Mouse (Mus musculus) bone marrow macrophage, adult 2 months (primary cell): ENCODE measurements around the gene Agtr1a.

Experiments
- CTCF ChIP-seq: IDR thresholded peaks from 2 replicates; pipeline ENCODE4 v1.5.1; 2012; ENCODE audit warnings: low read depth, mild to moderate bottlenecking, low read length, moderate library complexity
- POLR2A ChIP-seq: IDR thresholded peaks from 2 replicates; pipeline ENCODE4 v1.6.1; 2012; ENCODE audit warnings: mild to moderate bottlenecking, low read depth, low read length, borderline replicate concordance

DNA sequence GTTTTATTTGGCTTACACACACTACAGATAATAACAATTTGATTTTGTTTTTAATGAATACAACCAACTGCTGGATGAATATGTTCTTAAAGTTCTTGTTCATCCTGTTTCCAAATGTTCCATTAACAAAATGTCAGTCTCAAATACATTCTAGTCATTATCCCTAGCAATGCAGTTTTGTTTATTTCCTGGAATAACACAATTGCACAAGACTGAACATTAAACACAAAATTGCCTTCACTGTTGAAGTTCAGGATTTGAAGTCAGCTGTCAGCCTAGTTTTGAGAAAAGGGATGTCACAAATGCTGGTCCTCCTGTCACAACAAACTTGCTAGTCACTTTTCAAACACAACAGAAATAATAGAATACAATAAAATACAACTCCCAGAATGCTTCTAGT lies 12.1 kb downstream of the Agtr1a start:
- TF ChIP-seq POLR2A (no peak), CTCF (no peak)
